Mouse (Mus musculus) liver, postnatal 0 days (tissue): ENCODE measurements around the gene Cldnd2.

Source experiments
- CTCF ChIP-seq: sonication (generic); IDR thresholded peaks from 2 replicates; pipeline ENCODE4 v1.5.1; 2016; ENCODE audit warnings: antibody characterized with exemption, low read depth
- EP300 ChIP-seq: IDR thresholded peaks from 2 replicates; pipeline ENCODE4 v1.6.1; 2016; ENCODE audit warnings: antibody characterized with exemption, low read depth, mild to moderate bottlenecking

GRCm38 (mm10) chr7:43490182-43490584, 49.6 kb downstream of the Cldnd2 start:
- TF ChIP-seq CTCF (no peak), EP300 (no peak)
